Comparison of ENCODE assay signal across 9 mouse cellular contexts in the genomic region with DNA sequence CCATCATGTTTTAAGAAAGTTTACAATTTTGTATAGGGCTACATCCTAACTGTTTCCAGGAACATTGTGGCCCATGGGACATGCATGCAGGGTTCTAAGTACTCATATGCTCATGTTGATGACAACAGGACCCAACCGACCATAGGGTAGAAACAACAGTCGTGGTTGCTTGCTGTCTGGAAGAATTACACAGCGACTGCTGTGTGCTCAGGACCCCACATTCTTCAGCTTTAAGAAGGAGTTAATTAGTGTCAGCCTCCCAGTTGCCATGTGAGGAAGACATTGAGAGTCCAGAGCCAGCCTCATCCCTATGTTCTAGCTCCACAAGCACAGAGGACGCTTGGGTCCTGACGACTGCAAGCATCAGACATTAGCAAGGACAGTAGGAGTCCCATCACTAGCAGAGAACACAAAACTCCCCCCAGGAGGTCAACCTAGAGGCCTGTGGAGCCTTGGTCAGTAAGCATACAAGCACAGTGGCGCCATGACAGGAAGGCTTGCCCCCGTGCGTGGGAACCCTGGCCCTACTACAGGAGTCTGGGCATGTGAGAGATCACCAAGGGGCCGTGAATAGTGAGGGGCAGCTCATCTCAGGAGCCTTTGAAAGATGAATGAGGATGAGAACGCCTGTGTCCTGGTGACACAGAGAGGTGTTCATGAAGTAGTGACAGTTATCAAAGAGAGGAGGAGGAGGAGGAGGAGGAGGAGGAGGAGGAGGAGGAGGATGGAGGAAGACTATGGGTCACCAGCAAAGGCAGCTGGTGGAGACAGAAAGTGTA. TPM values are rescaled to one million over a fixed set of nuclear protein-coding genes. Genes with fewer than 3 reads are reported as not detected.
A peak's percentile ranks its signal among the peaks of the same experiment; 100 is the strongest.
DNase-seq lines count a peak whose midpoint lies in the region; ATAC-seq and TF ChIP-seq lines count a peak whose summit lies in the region.
"Not testable (repeated sequence)": the region's sequence is repeated elsewhere in the genome, so short reads cannot be mapped to it uniquely, and the experiment has no call there.
"Had no signal": no experiment of that assay in that cellular context is flagged by ENCODE, and none has a peak within 500 bp of the region (broad histone marks: within the 10 kb centered on the region; RNA-seq: fewer than 3 reads in every experiment).

No protein-coding gene starts in this region.

- not testable (repeated sequence) for ATAC-seq in heart, embryonic 13.5 days (ENCODE audit: extremely low read depth, insufficient number of reproducible peaks, low FRiP score, low TSS enrichment); intestine, embryonic 14.5 days (replicated peaks; ENCODE audit: low FRiP score, low TSS enrichment, low read depth); limb, embryonic 11.5 days (ENCODE audit: insufficient number of reproducible peaks, low FRiP score, low TSS enrichment, low read depth); lung, embryonic 15.5 days (ENCODE audit: borderline replicate concordance, extremely low read depth, low FRiP score, low TSS enrichment); neural tube, embryonic 11.5 days (ENCODE audit: insufficient read depth, low FRiP score, low TSS enrichment)

- H3K4me1 ChIP-seq in E14TG2a.4 (replicated peaks; ENCODE audit: low read depth, low read length) = peaks cover 17% of the 10 kb centered on the region
- peaks cover 27% of the 10 kb centered on the region for H3K4me1 ChIP-seq in forebrain, embryonic 10.5 days
- H3K4me1 ChIP-seq in heart, embryonic 13.5 days = peaks cover 10% of the 10 kb centered on the region
- H3K4me1 ChIP-seq in intestine, embryonic 14.5 days (replicated peaks; ENCODE audit: control insufficient read depth, insufficient read depth, low read length); limb, embryonic 11.5 days (ENCODE audit: control insufficient read depth, insufficient read depth, low read length); lung, embryonic 15.5 days; neural tube, embryonic 11.5 days (ENCODE audit: control insufficient read depth, insufficient read depth, low read length): not testable (repeated sequence)

- not testable (repeated sequence) for H3K27me3 ChIP-seq in E14TG2a.4 (ENCODE audit: insufficient read depth, low read length); forebrain, embryonic 10.5 days (ENCODE audit: poor library complexity, severe bottlenecking); heart, embryonic 13.5 days (replicated peaks); intestine, embryonic 14.5 days (replicated peaks; ENCODE audit: control insufficient read depth, insufficient read depth, low read length); limb, embryonic 11.5 days (ENCODE audit: control insufficient read depth, insufficient read depth, low read length); lung, embryonic 15.5 days; neural tube, embryonic 11.5 days (ENCODE audit: control insufficient read depth, insufficient read depth, low read length)

- not testable (repeated sequence) for TF ChIP-seq CTCF in E14TG2a.4 (conservative IDR thresholded peaks at IDR 0.05; ENCODE audit: low read length)

- WGBS in forebrain, embryonic 10.5 days = 75% methylated on average over 10 of the region's 10 CpGs
- WGBS in heart, embryonic 13.5 days = 73% methylated on average over 9 of the region's 10 CpGs
- 77% methylated on average over 10 of the region's 10 CpGs for WGBS in intestine, embryonic 14.5 days
- WGBS in limb, embryonic 11.5 days = 71% methylated on average over 10 of the region's 10 CpGs
- WGBS in lung, embryonic 15.5 days = 64% methylated on average over 10 of the region's 10 CpGs
- WGBS in neural tube, embryonic 11.5 days = 80% methylated on average over 9 of the region's 10 CpGs

- peak overlapping the region; percentile 77; the same call in 1 of the 2 replicates for H3K27ac ChIP-seq in forebrain, embryonic 10.5 days
- not testable (repeated sequence) for H3K27ac ChIP-seq in heart, embryonic 13.5 days (replicated peaks); intestine, embryonic 14.5 days (ENCODE audit: low read depth); limb, embryonic 11.5 days (replicated peaks; ENCODE audit: low read depth, low read length); lung, embryonic 15.5 days; neural tube, embryonic 11.5 days (ENCODE audit: low read depth, low read length)

- H3K4me3 ChIP-seq in E14TG2a.4 (replicated peaks; ENCODE audit: low read length) = peak overlapping the region; percentile 67
- peak overlapping the region; percentile 60 for H3K4me3 ChIP-seq in forebrain, embryonic 10.5 days
- peak overlapping the region; percentile 62 for H3K4me3 ChIP-seq in heart, embryonic 13.5 days
- peak overlapping the region; percentile 45; the same call in 1 of the 2 replicates for H3K4me3 ChIP-seq in intestine, embryonic 14.5 days (ENCODE audit: low read depth, low read length)
- H3K4me3 ChIP-seq in limb, embryonic 11.5 days (ENCODE audit: low read depth, low read length) = peak overlapping the region; percentile 39
- peak overlapping the region; percentile 52 for H3K4me3 ChIP-seq in lung, embryonic 15.5 days
- H3K4me3 ChIP-seq in neural tube, embryonic 11.5 days (ENCODE audit: low read depth, low read length) = peak overlapping the region; percentile 47

- H3K36me3 ChIP-seq in E14TG2a.4 (ENCODE audit: insufficient read depth, low read length); forebrain, embryonic 10.5 days (replicated peaks); heart, embryonic 13.5 days; intestine, embryonic 14.5 days (ENCODE audit: control insufficient read depth, insufficient read depth, low read length); limb, embryonic 11.5 days (ENCODE audit: control insufficient read depth, insufficient read depth, low read length); lung, embryonic 15.5 days; neural tube, embryonic 11.5 days (ENCODE audit: control insufficient read depth, insufficient read depth, low read length): not testable (repeated sequence)

- peak; percentile 65 for DNase-seq in cerebellum, adult 9-11 months
- DNase-seq in forebrain, embryonic 10.5 days (ENCODE audit: extremely low spot score, low spot score); intestine, embryonic 14.5 days (ENCODE audit: low spot score); limb, embryonic 11.5 days (ENCODE audit: low spot score); neural tube, embryonic 11.5 days (ENCODE audit: low spot score): not testable (repeated sequence)

- H3K4me2 ChIP-seq in heart, embryonic 13.5 days = peak overlapping the region; percentile 82
- peak overlapping the region; percentile 61 for H3K4me2 ChIP-seq in intestine, embryonic 14.5 days (ENCODE audit: low read length)
- H3K4me2 ChIP-seq in limb, embryonic 11.5 days (ENCODE audit: low read depth, severe bottlenecking) = peak overlapping the region; percentile 58; the same call in 1 of the 2 replicates
- H3K4me2 ChIP-seq in lung, embryonic 15.5 days = peak overlapping the region; percentile 63
- peak overlapping the region; percentile 58; the same call in 1 of the 2 replicates for H3K4me2 ChIP-seq in neural tube, embryonic 11.5 days (ENCODE audit: low read depth)

- peaks cover 14% of the 10 kb centered on the region for H3K9me3 ChIP-seq in E14TG2a.4 (ENCODE audit: low read length)
- not testable (repeated sequence) for H3K9me3 ChIP-seq in forebrain, embryonic 10.5 days; heart, embryonic 13.5 days; intestine, embryonic 14.5 days (ENCODE audit: control insufficient read depth, low read length); limb, embryonic 11.5 days (ENCODE audit: control insufficient read depth, low read length); lung, embryonic 15.5 days; neural tube, embryonic 11.5 days (ENCODE audit: control insufficient read depth, low read length)

- H3K9ac ChIP-seq in heart, embryonic 13.5 days = peak overlapping the region; percentile 82
- H3K9ac ChIP-seq in intestine, embryonic 14.5 days (ENCODE audit: low read length); limb, embryonic 11.5 days (ENCODE audit: low read length); lung, embryonic 15.5 days; neural tube, embryonic 11.5 days (ENCODE audit: low read length): not testable (repeated sequence)

RNA-seq across cellular contexts. Expression of a gene that starts 25.9 kb away (rescaled TPM):
- not detected in 2 replicates for polyA plus RNA-seq in forebrain, embryonic 10.5 days (2016; fragmentation: Nextera tagmentation; extraction: Ambion mirVana)
- 0.15 TPM in 1 of 2 replicates, not detected in the other for polyA plus RNA-seq in heart, embryonic 13.5 days (2015; fragmentation: Nextera tagmentation; extraction: Ambion mirVana)
- polyA plus RNA-seq in intestine, embryonic 14.5 days (2014; fragmentation: Nextera tagmentation; extraction: Ambion mirVana) = 0.20 and 0.26 TPM in 2 replicates
- polyA plus RNA-seq in limb, embryonic 11.5 days (2014; fragmentation: Nextera tagmentation; extraction: Ambion mirVana) = not detected in 2 replicates
- polyA plus RNA-seq in lung, embryonic 15.5 days (2015; fragmentation: Nextera tagmentation; extraction: Ambion mirVana) = 0.15 and 0.16 TPM in 2 replicates
- not detected in 2 replicates for polyA plus RNA-seq in neural tube, embryonic 11.5 days (2014; fragmentation: Nextera tagmentation; extraction: Ambion mirVana)

RNA-seq across cellular contexts. Expression of a gene that starts 40.2 kb away (rescaled TPM):
- not detected in 2 replicates for polyA plus RNA-seq in forebrain, embryonic 10.5 days (2016; fragmentation: Nextera tagmentation; extraction: Ambion mirVana)
- polyA plus RNA-seq in heart, embryonic 13.5 days (2015; fragmentation: Nextera tagmentation; extraction: Ambion mirVana) = not detected in 2 replicates
- not detected in 2 replicates for polyA plus RNA-seq in intestine, embryonic 14.5 days (2014; fragmentation: Nextera tagmentation; extraction: Ambion mirVana)
- polyA plus RNA-seq in limb, embryonic 11.5 days (2014; fragmentation: Nextera tagmentation; extraction: Ambion mirVana) = not detected in 2 replicates
- not detected in 2 replicates for polyA plus RNA-seq in lung, embryonic 15.5 days (2015; fragmentation: Nextera tagmentation; extraction: Ambion mirVana)
- polyA plus RNA-seq in neural tube, embryonic 11.5 days (2014; fragmentation: Nextera tagmentation; extraction: Ambion mirVana) = not detected in 2 replicates
- polyA plus RNA-seq: adrenal gland, adult 2 months had no signal
